Mouse (Mus musculus) urinary bladder, adult 2 months (tissue): ENCODE results near the gene Tdrkh. TPM values are rescaled to one million over a fixed set of nuclear protein-coding genes. Genes with fewer than 3 reads are reported as not detected.

Experiments
- DNase-seq: peaks from one replicate; pipeline ENCODE4 v3.0.0; 2022; ENCODE audit warnings: low spot score
- polyA plus RNA-seq: library from polyadenylated mRNA; depleted of rRNA; stranded (reverse); fragments of >200 nt; gene quantifications from 2 replicates; pipeline ENCODE4 v1.2.3, GENCODE M21; 2012

The Tdrkh gene
- polyA plus RNA-seq, 1 experiment, result 2.2 TPM

- no peak for DNase-seq
These were observed 46.8 kb downstream of the Tdrkh start for GRCm38 (mm10) chr3:94459834-94460233.

- no peak for DNase-seq
These were observed 51.0 kb downstream of the Tdrkh start for GRCm38 (mm10) chr3:94463926-94464578.

GRCm38 (mm10) chr3:94465632-94466430 is 52.8 kb downstream of the Tdrkh start:
- DNase-seq, result no peak

GRCm38 (mm10) chr3:94468931-94469330 is 55.9 kb downstream of the Tdrkh start:
- no peak for DNase-seq

GRCm38 (mm10) chr3:94472447-94473114 is 59.5 kb downstream of the Tdrkh start:
- no peak for DNase-seq

- DNase-seq, result no peak
These were observed 60.0 kb downstream of the Tdrkh start for GRCm38 (mm10) chr3:94473115-94473505.

GRCm38 (mm10) chr3:94473567-94474232 is 60.6 kb downstream of the Tdrkh start:
- DNase-seq, result no peak

GRCm38 (mm10) chr3:94476301-94477035 is 63.4 kb downstream of the Tdrkh start:
- no peak for DNase-seq

- no peak for DNase-seq
These were observed 64.4 kb downstream of the Tdrkh start for GRCm38 (mm10) chr3:94477444-94477843.

- no peak for DNase-seq
These were observed 64.9 kb downstream of the Tdrkh start, which contains the start of gene Celf3 for GRCm38 (mm10) chr3:94477981-94478422. Gene Celf3 (plus strand): TSS chr3:94478295.

- DNase-seq, result no peak
These were observed 65.6 kb downstream of the Tdrkh start for GRCm38 (mm10) chr3:94478591-94479169.

- DNase-seq, result no peak
These were observed 66.5 kb downstream of the Tdrkh start for GRCm38 (mm10) chr3:94479564-94479963.

- no peak for DNase-seq
These were observed 67.3 kb downstream of the Tdrkh start, which contains the start of gene Riiad1 for GRCm38 (mm10) chr3:94480291-94480884. Gene Riiad1 (minus strand): TSS chr3:94480341.

- DNase-seq, result no peak
These were observed 68.4 kb downstream of the Tdrkh start for GRCm38 (mm10) chr3:94481429-94481828.

GRCm38 (mm10) chr3:94482764-94483385 is 69.8 kb downstream of the Tdrkh start:
- DNase-seq, result no peak

- no peak for DNase-seq
These were observed 70.8 kb downstream of the Tdrkh start for GRCm38 (mm10) chr3:94483790-94484439.
